Mouse (Mus musculus): ENCODE measurements around the gene Thra. TPM values are rescaled to one million over a fixed set of nuclear protein-coding genes. Genes with fewer than 3 reads are reported as not detected.

Thra gene
- polyA plus RNA-seq, 1 experiment from 2014 or later = 37.8 TPM

DNA sequence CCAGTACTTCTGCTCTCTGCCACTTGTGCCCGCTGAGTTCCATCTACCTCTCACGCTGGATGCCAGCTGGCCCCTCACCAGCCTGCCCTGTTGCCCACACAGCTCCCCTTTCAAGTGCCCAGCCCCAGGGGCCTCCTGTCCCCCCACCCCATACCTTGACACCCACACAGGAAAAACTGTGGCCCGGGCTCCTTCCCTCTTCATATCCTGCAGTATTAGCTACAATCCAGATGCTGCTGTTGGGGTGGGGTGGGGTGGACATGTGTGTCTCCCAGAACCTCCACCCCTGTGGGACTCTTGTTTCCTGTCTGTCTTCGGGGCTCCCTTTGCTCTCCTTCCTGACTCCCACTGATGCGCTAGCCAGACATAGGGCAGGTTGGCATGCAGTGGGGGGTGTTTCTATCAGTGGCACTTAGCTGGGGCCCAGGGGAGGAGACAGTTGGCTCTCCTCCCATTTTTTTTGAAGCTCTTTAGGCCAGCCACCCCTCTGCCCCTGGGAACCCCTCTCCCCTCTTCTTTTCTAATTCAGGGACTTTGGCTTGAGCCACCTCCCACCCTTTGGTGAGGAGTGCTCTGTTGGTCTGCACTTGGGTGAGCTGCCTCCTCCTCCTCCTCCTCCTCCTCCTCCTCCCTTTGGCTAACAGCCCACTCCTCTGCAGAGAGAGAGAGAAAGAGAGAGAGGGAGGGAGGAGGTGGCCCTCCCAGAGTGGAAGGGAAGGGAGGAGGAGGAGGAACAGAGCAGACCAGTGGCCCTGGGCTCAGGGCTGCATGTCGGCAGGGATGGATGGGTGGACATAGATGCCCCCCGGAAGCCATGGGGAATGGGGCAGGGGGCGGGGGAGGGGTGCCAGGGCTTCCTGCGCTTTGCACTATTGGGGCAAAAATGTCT is 25.2 kb downstream of the Thra start:
- H3K4me1 ChIP-seq (ENCODE audit: control insufficient read depth, insufficient read depth, low read length) = peaks cover 50% of the 10 kb centered on the region
- H3K4me3 ChIP-seq (replicated peaks; ENCODE audit: low read length) = no peak overlapping the region
- peak overlapping the region; percentile 14 for H3K27ac ChIP-seq (ENCODE audit: low read length)
- WGBS = 37% methylated on average over 9 of the region's 9 CpGs
- peak; percentile 9; the same call in 1 of the 2 replicates for ATAC-seq (ENCODE audit: insufficient read depth, low FRiP score)
- H3K27me3 ChIP-seq (ENCODE audit: control insufficient read depth, insufficient read depth, low read length) = no peaks in the 10 kb centered on the region
- H3K4me2 ChIP-seq (ENCODE audit: low read depth, low read length) = no peak overlapping the region
- H3K36me3 ChIP-seq (ENCODE audit: control insufficient read depth, insufficient read depth, low read length) = peaks cover 31% of the 10 kb centered on the region
- H3K9me3 ChIP-seq (replicated peaks; ENCODE audit: control insufficient read depth, low read length) = no peaks in the 10 kb centered on the region
- H3K9ac ChIP-seq (ENCODE audit: low read length) = peak overlapping the region; percentile 26; the same call in 1 of the 2 replicates

DNA sequence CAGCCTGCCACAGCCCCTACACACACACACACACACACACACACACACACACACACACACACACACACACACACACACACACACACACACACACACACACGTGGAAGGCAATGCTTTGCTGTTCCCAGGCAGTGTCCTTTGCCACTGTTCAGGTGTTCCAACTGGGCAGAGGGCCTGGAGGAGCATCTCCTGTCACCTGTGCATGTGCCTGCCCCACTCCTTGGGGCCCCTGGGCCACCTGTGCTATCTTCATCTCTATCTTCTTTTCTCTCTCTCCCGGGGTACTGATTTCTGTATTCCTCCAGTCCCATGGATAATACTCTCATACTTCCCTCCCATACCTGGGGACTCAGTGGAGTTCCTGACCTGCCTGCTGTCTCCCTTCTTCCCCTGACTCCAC is 25.9 kb downstream of the Thra start:
- Histone ChIP-seq H3K9me3 (replicated peaks; ENCODE audit: control insufficient read depth, low read length) (no peaks in the 10 kb centered on the region), H3K27ac (ENCODE audit: low read length) (no peak overlapping the region), H3K4me2 (ENCODE audit: low read depth, low read length) (no peak overlapping the region), H3K4me1 (ENCODE audit: control insufficient read depth, insufficient read depth, low read length) (peaks cover 50% of the 10 kb centered on the region), H3K9ac (ENCODE audit: low read length) (no peak overlapping the region), H3K36me3 (ENCODE audit: control insufficient read depth, insufficient read depth, low read length) (peaks cover 26% of the 10 kb centered on the region; the same call in 1 of the 2 replicates), H3K4me3 (replicated peaks; ENCODE audit: low read length) (no peak overlapping the region), H3K27me3 (ENCODE audit: control insufficient read depth, insufficient read depth, low read length) (no peaks in the 10 kb centered on the region)
- no peak for ATAC-seq (ENCODE audit: insufficient read depth, low FRiP score)
- 36% methylated on average over 2 of the region's 2 CpGs for WGBS

GRCm38 (mm10) chr11:98766816-98767215 is 26.4 kb downstream of the Thra start:
- ATAC-seq (ENCODE audit: insufficient read depth, low FRiP score) = no peak
- Histone ChIP-seq H3K9me3 (replicated peaks; ENCODE audit: control insufficient read depth, low read length) (no peaks in the 10 kb centered on the region), H3K27me3 (ENCODE audit: control insufficient read depth, insufficient read depth, low read length) (no peaks in the 10 kb centered on the region), H3K9ac (ENCODE audit: low read length) (peak overlapping the region; percentile 16; the same call in 1 of the 2 replicates), H3K27ac (ENCODE audit: low read length) (no peak overlapping the region; the same call in 1 of the 2 replicates), H3K4me3 (replicated peaks; ENCODE audit: low read length) (no peak overlapping the region), H3K36me3 (ENCODE audit: control insufficient read depth, insufficient read depth, low read length) (peaks cover 25% of the 10 kb centered on the region; the same call in 1 of the 2 replicates), H3K4me1 (ENCODE audit: control insufficient read depth, insufficient read depth, low read length) (peaks cover 50% of the 10 kb centered on the region), H3K4me2 (ENCODE audit: low read depth, low read length) (no peak overlapping the region)
- 55% methylated on average over 5 of the region's 5 CpGs for WGBS

- H3K9ac ChIP-seq (ENCODE audit: low read length) = no peak overlapping the region
- H3K36me3 ChIP-seq (ENCODE audit: control insufficient read depth, insufficient read depth, low read length) = peaks cover 21% of the 10 kb centered on the region; the same call in 1 of the 2 replicates
- H3K27ac ChIP-seq (ENCODE audit: low read length) = no peak overlapping the region; the same call in 1 of the 2 replicates
- no peak for ATAC-seq (ENCODE audit: insufficient read depth, low FRiP score)
- 30% methylated on average over 9 of the region's 9 CpGs for whole genome bisulfite sequencing
- H3K4me2 ChIP-seq (ENCODE audit: low read depth, low read length) = peak overlapping the region; percentile 51; the same call in 1 of the 2 replicates
- no peaks in the 10 kb centered on the region for H3K9me3 ChIP-seq (replicated peaks; ENCODE audit: control insufficient read depth, low read length)
- no peaks in the 10 kb centered on the region for H3K27me3 ChIP-seq (ENCODE audit: control insufficient read depth, insufficient read depth, low read length)
- no peak overlapping the region for H3K4me3 ChIP-seq (replicated peaks; ENCODE audit: low read length)
- H3K4me1 ChIP-seq (ENCODE audit: control insufficient read depth, insufficient read depth, low read length) = peaks cover 49% of the 10 kb centered on the region
These were observed 26.8 kb downstream of the Thra start for GRCm38 (mm10) chr11:98767276-98767675.

DNA sequence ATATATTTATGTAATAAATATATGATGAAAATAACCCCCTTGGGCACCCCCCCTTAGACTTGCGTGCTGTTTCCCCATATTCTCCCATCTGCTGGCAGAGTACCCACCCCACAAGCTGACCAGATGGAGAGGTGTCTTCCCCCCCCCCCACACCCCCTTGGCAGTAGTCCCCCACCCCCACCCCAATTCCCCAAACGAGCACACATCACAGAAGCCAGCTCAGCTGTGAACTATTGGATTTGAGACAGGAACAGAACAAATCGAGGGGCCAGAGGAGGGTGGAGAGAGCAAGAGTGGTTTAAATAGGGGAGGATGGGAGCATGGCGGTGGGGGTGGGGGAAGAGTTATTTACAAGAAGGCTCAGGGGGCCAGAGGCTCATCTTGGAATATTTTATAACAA is 27.3 kb downstream of the Thra start:
- Histone ChIP-seq H3K9me3 (replicated peaks; ENCODE audit: control insufficient read depth, low read length) (no peaks in the 10 kb centered on the region), H3K4me3 (replicated peaks; ENCODE audit: low read length) (peak overlapping the region; percentile 28), H3K27me3 (ENCODE audit: control insufficient read depth, insufficient read depth, low read length) (no peaks in the 10 kb centered on the region), H3K36me3 (ENCODE audit: control insufficient read depth, insufficient read depth, low read length) (peaks cover 21% of the 10 kb centered on the region; the same call in 1 of the 2 replicates), H3K9ac (ENCODE audit: low read length) (peak overlapping the region; percentile 67), H3K4me1 (ENCODE audit: control insufficient read depth, insufficient read depth, low read length) (peaks cover 50% of the 10 kb centered on the region), H3K4me2 (ENCODE audit: low read depth, low read length) (peak overlapping the region; percentile 51), H3K27ac (ENCODE audit: low read length) (peak overlapping the region; percentile 83)
- 21% methylated on average over 4 of the region's 4 CpGs for WGBS
- no peak for ATAC-seq (ENCODE audit: insufficient read depth, low FRiP score)

DNA sequence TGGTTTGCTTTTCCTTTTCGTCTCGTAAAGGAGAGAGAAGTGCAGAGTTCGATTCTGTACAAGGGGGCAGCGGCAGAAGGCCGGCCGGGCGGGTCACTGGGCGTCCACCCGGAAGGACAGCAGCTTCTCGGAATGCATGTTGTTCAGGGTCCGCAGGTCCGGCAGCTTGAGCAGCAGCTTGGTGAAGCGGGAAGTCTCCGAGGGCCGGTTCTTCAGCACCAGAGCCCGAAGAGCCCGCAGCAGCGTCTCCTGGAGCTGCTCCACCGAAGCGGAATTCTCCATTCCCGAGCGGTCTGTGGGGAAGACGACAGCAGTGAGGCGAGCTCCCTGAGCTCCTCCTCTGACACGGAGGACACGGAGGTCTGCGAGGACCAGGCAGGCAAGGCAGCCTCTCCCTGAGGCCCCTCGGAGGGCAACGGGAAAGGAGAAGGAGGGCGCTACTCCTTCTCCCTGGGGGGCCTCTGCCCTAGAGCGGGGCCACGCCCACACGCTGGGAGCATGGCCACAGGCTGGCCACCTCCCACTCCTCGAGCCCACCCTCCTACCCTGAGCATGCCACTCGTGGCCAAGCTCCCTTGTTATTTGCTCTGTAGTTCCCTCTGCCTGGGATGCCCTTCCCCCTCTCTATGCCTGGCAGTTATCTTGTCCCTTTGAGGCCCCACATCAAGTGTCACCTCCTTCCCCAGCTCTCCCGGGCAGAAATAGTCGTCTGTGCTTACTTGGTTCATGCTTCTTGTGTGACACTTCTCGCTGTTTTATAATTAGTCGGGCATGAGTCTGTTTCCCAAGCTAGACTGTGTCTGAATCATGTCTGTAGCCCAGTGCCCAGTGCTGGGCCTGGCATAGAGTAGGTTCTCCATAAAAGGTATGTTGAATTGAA is 27.9 kb downstream of the Thra start:
- WGBS = 25% methylated on average over 38 of the region's 39 CpGs
- Histone ChIP-seq H3K4me3 (replicated peaks; ENCODE audit: low read length) (peak overlapping the region; percentile 28), H3K36me3 (ENCODE audit: control insufficient read depth, insufficient read depth, low read length) (peaks cover 19% of the 10 kb centered on the region; the same call in 1 of the 2 replicates), H3K9me3 (replicated peaks; ENCODE audit: control insufficient read depth, low read length) (no peaks in the 10 kb centered on the region), H3K27me3 (ENCODE audit: control insufficient read depth, insufficient read depth, low read length) (no peaks in the 10 kb centered on the region), H3K4me1 (ENCODE audit: control insufficient read depth, insufficient read depth, low read length) (peaks cover 53% of the 10 kb centered on the region), H3K9ac (ENCODE audit: low read length) (peak overlapping the region; percentile 67), H3K4me2 (ENCODE audit: low read depth, low read length) (peak overlapping the region; percentile 51), H3K27ac (ENCODE audit: low read length) (peak overlapping the region; percentile 83)
- ATAC-seq (ENCODE audit: insufficient read depth, low FRiP score) = peak; percentile 26; the same call in 1 of the 2 replicates

DNA sequence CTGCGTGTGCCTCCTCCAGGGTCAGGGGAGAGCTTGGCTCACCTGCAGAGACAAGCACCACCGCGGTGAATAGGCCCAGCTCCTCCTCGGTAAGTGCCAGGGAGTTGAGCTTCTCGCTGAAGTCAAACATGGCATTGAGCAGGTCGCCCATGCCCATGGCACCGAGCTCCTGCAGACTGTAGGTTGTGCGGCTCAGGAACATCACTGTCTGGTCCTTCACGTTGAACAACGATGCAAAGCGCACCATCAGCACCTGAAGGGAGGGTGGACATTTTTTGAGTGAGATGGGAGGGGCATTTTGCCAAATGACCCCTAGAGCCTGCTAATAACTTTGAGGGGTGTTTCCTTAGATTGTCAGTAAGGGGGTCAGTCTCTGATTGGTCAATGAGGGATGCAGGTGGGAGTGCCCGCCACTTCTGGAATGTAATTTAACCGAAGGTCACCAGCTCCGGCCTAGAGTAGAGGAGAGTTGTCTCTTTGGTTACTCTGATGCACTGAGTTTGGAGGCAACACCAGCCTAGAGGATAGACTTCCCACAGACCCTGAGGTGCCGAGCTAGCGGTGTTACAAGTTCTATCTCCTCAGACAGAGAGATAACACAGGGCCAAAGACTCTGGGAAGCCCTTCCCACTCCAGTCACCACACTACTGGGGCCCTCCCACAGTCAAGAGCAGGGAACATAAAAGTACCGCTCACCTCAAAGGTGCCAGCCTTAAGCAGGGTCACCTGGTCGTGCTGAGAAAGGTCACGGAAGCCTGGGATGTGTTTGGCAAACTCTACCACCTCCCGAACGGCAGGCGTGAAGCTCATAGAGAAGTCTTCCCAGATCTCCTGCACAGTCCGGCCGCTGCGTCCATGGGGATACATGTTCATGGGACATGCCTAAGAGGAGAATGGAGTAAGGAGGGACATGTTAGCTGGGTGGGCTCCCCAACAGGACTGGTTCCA is 28.8 kb downstream of the Thra start:
- Histone ChIP-seq H3K4me3 (replicated peaks; ENCODE audit: low read length) (no peak overlapping the region), H3K4me1 (ENCODE audit: control insufficient read depth, insufficient read depth, low read length) (peaks cover 60% of the 10 kb centered on the region), H3K9ac (ENCODE audit: low read length) (peak overlapping the region; percentile 67; the same call in 1 of the 2 replicates), H3K27ac (ENCODE audit: low read length) (peak overlapping the region; percentile 83; the same call in 1 of the 2 replicates), H3K4me2 (ENCODE audit: low read depth, low read length) (0 out of 2 replicates have a peak overlapping the region, but pooled peaks have one; percentile 51), H3K36me3 (ENCODE audit: control insufficient read depth, insufficient read depth, low read length) (peaks cover 15% of the 10 kb centered on the region; the same call in 1 of the 2 replicates), H3K27me3 (ENCODE audit: control insufficient read depth, insufficient read depth, low read length) (no peaks in the 10 kb centered on the region), H3K9me3 (replicated peaks; ENCODE audit: control insufficient read depth, low read length) (no peaks in the 10 kb centered on the region)
- 84% methylated on average over 25 of the region's 25 CpGs for WGBS
- no peak for ATAC-seq (ENCODE audit: insufficient read depth, low FRiP score)

Data from stomach, embryonic 16.5 days (tissue).